Mouse (Mus musculus) stomach, postnatal 0 days (tissue): ENCODE measurements at regions not wholly inside any gene's neighbourhood (a gene's known extent, or its start where the extent isn't known, plus 50 kb on each side); places are given as distances from the start of the nearest gene placed in this dataset.

Source experiments
- ATAC-seq: fragments of 200-750 bp; cut with Nextera tagmentation; 2 replicates; pipeline ENCODE4 v1.8.0; 2017; ENCODE audit not compliant: low FRiP score, low TSS enrichment
- DNase-seq: peaks from one replicate; pipeline ENCODE4 v3.0.0-alpha.2; 2016; ENCODE audit warnings: low spot score
- H3K27ac ChIP-seq: fragments of 300-500 bp; sonication (generic); replicated peaks from 2 replicates; pipeline ENCODE4 v1.5.1; 2014; ENCODE audit warnings: mild to moderate bottlenecking, control low read depth
- H3K27me3 ChIP-seq: fragments of 300-500 bp; sonication (generic); 2 replicates; pipeline ENCODE4 v1.6.1; 2014; ENCODE audit warnings: low read length; ENCODE audit not compliant: control insufficient read depth, insufficient read depth
- H3K36me3 ChIP-seq: fragments of 300-500 bp; sonication (generic); 2 replicates; pipeline ENCODE4 v1.6.1; 2014; ENCODE audit warnings: low read length, mixed read lengths; ENCODE audit not compliant: control insufficient read depth, insufficient read depth
- H3K4me1 ChIP-seq: fragments of 300-500 bp; sonication (generic); replicated peaks from 2 replicates; pipeline ENCODE4 v1.6.1; 2014; ENCODE audit warnings: antibody characterized with exemption; ENCODE audit not compliant: control insufficient read depth, insufficient read depth
- H3K4me2 ChIP-seq: fragments of 300-500 bp; sonication (generic); replicated peaks from 2 replicates; pipeline ENCODE4 v1.6.1; 2014; ENCODE audit warnings: low read depth, mild to moderate bottlenecking, control low read depth, moderate library complexity
- H3K4me3 ChIP-seq: fragments of 300-500 bp; sonication (generic); 2 replicates; pipeline ENCODE4 v1.5.1; 2014; ENCODE audit warnings: low read depth, low read length, control low read depth
- H3K9ac ChIP-seq: fragments of 300-500 bp; sonication (generic); 2 replicates; pipeline ENCODE4 v1.6.1; 2014; ENCODE audit warnings: mild to moderate bottlenecking, low read length, control low read depth, mixed read lengths
- H3K9me3 ChIP-seq: fragments of 300-500 bp; sonication (generic); 2 replicates; pipeline ENCODE4 v1.6.1; 2016; ENCODE audit warnings: low read length; ENCODE audit not compliant: control insufficient read depth
- CTCF ChIP-seq: IDR thresholded peaks from 2 replicates; pipeline ENCODE4 v1.5.1; 2016; ENCODE audit warnings: antibody characterized with exemption, low read depth, mild to moderate bottlenecking, moderate library complexity
- EP300 ChIP-seq: optimal IDR thresholded peaks from 2 replicates; pipeline ENCODE3; 2016; ENCODE audit warnings: antibody characterized with exemption
- WGBS: fragments of 180-500 bp; shearing (Covaris S2); extraction: QIAGEN DNeasy Blood & Tissue Kit; methylation state at CpG from one replicate; pipeline ENCODE4 v1.1.7; 2014; 5-methylcytosine and 5-hydroxymethylcytosine counted together

DNA sequence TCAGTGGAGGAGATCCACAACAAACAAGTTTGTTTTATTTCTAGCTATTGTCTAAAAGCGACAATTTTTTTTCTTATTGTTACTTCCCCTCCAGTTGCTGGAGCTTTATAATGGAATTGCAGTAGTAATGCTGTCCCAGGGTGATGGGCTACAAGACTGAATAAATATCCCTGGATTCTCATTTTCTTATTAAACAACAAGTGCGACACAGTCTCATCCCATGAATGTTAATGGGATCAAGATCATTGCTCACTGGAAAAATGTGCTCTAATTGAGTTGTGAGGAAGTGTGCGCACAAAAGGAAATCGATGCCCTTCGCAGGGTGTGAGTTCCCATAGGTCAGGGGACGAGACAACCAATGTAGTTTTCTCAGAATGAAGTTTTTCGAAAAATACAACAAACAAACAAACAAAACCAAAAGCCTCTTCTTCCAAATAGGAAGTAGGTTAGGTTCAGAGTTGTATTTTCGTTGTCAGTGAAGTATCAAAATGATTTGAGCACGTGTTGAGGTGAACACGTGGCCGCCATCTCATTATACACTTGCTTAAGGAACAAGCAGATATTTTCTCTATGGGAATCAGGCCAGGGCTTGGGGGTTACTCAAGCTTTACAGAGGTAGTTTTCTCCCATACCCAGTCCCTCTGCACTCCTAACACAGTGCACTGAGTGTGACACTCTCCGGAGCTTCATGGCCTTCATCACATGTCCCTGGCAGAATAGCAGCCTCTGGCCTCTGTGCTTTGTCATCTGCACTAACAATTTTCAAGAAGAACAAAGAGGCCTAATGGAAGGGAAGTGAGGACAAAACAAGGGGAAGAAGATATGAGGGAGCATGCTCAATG is 205.7 kb downstream of the Rnf152 start:
- DNase-seq: no peak
- no peak for TF ChIP-seq CTCF
- no peak for TF ChIP-seq EP300
- no peak overlapping the region for H3K27ac ChIP-seq
- no peak for ATAC-seq
- H3K9ac ChIP-seq: no peak overlapping the region
- no peaks in the 10 kb centered on the region for H3K4me1 ChIP-seq
- no peaks in the 10 kb centered on the region for H3K9me3 ChIP-seq
- 84% methylated on average over 12 of the region's 12 CpGs for WGBS
- H3K4me2 ChIP-seq: no peak overlapping the region
- H3K27me3 ChIP-seq: no peaks in the 10 kb centered on the region
- no peak overlapping the region for H3K4me3 ChIP-seq
- H3K36me3 ChIP-seq: no peaks in the 10 kb centered on the region

- 86% methylated on average over 2 of the region's 2 CpGs for WGBS
- DNase-seq (no peak), ATAC-seq (no peak)
- Histone ChIP-seq H3K4me2 (no peak overlapping the region), H3K9me3 (no peaks in the 10 kb centered on the region), H3K9ac (no peak overlapping the region), H3K4me3 (no peak overlapping the region), H3K27me3 (no peaks in the 10 kb centered on the region), H3K36me3 (no peaks in the 10 kb centered on the region), H3K4me1 (no peaks in the 10 kb centered on the region), H3K27ac (no peak overlapping the region)
- TF ChIP-seq CTCF (no peak), EP300 (no peak)
These were observed 207.7 kb downstream of the Rnf152 start for GRCm38 (mm10) chr1:105148792-105149191.

GRCm38 (mm10) chr1:105148048-105148447 is 208.5 kb downstream of the Rnf152 start:
- TF ChIP-seq EP300 (no peak), CTCF (no peak)
- H3K4me3 ChIP-seq: no peak overlapping the region
- no peak overlapping the region for H3K9ac ChIP-seq
- H3K27me3 ChIP-seq: no peaks in the 10 kb centered on the region
- H3K4me2 ChIP-seq: no peak overlapping the region
- H3K36me3 ChIP-seq: no peaks in the 10 kb centered on the region
- no peak overlapping the region for H3K27ac ChIP-seq
- ATAC-seq: no peak
- no peak for DNase-seq
- H3K4me1 ChIP-seq: no peaks in the 10 kb centered on the region
- no peaks in the 10 kb centered on the region for H3K9me3 ChIP-seq

- H3K9ac ChIP-seq: no peak overlapping the region
- no peak overlapping the region for H3K4me2 ChIP-seq
- no peak overlapping the region for H3K4me3 ChIP-seq
- no peaks in the 10 kb centered on the region for H3K9me3 ChIP-seq
- no peak for DNase-seq
- WGBS: 60% methylated on average over 4 of the region's 4 CpGs
- H3K27me3 ChIP-seq: no peaks in the 10 kb centered on the region
- ATAC-seq: no peak
- H3K4me1 ChIP-seq: no peaks in the 10 kb centered on the region
- TF ChIP-seq CTCF: no peak
- TF ChIP-seq EP300: no peak
- no peaks in the 10 kb centered on the region for H3K36me3 ChIP-seq
- no peak overlapping the region for H3K27ac ChIP-seq
These were observed 232.6 kb downstream of the Rnf152 start for GRCm38 (mm10) chr1:105123936-105124335.

GRCm38 (mm10) chr1:105117888-105118287 is 238.6 kb downstream of the Rnf152 start:
- DNase-seq (no peak), ATAC-seq (no peak)
- 70% methylated on average over 2 of the region's 2 CpGs for WGBS
- Histone ChIP-seq H3K36me3 (no peaks in the 10 kb centered on the region), H3K4me1 (no peaks in the 10 kb centered on the region), H3K9me3 (no peaks in the 10 kb centered on the region), H3K4me3 (no peak overlapping the region), H3K27ac (no peak overlapping the region), H3K4me2 (no peak overlapping the region), H3K9ac (no peak overlapping the region), H3K27me3 (no peaks in the 10 kb centered on the region)
- TF ChIP-seq CTCF (no peak), EP300 (no peak)

- DNase-seq (no peak), ATAC-seq (no peak)
- Histone ChIP-seq H3K9me3 (no peaks in the 10 kb centered on the region), H3K4me2 (no peak overlapping the region), H3K27ac (no peak overlapping the region), H3K36me3 (no peaks in the 10 kb centered on the region), H3K9ac (no peak overlapping the region), H3K4me1 (no peaks in the 10 kb centered on the region), H3K4me3 (no peak overlapping the region), H3K27me3 (no peaks in the 10 kb centered on the region)
- 82% methylated on average over 3 of the region's 3 CpGs for WGBS
- TF ChIP-seq EP300 (no peak), CTCF (no peak)
These were observed 240.3 kb downstream of the Rnf152 start for GRCm38 (mm10) chr1:105116231-105116630.
